Mouse (Mus musculus) cerebellum, adult 9-10 months (tissue): ENCODE data around the gene Rpl18a.
"Not testable (repeated sequence)": the region's sequence is repeated elsewhere in the genome, so short reads cannot be mapped to it uniquely, and the experiment has no call there.

Experiments used
- DNase-seq: peaks from one replicate; pipeline ENCODE4 v3.0.0; 2022

Gene Rpl18a

DNA sequence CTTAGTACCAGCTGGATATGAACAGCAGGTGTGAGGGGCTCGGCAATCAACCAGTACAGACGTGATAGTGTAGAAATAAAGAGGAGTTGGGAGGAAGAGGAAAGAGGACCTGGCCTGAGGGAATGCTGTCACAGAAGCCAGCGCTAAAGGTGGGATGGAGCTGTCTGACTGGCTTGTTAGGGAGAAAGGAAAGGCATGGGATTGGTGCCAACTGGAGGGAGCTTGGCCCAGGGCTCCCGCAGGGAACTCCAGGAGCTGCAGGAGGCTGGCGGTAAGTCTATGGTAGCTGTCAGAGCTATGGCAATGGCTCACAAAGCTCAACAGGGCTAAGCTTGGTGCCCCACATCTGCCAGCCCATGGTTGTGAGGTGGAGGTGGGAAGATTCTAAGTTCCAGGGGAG lies 5.0 kb upstream of the Rpl18a start:
- peak; percentile 18 for DNase-seq

DNA sequence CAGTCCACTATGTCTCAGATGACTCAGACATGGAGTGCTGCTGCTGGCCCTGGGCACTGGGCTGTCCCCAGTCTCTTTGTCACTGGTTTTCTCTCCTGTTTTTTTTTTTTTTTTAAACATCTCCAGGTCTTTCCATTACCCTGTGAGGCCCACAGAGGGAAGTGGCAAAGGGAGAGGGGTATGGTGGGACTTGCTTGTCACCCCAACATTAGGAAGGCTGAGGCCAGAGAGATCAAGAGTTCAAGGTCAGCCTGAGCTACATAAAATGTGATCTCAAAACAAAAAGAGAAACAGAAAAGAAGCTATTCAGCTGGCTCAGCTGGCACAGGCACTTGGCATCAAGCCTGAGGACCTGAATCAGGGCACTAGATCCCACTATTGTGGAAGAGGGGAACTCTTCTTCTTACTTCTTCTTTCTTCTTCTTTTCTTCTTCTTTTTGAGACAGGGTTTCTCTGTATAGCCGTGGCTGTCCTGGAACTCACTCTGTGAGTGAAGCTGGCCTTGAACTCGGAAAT lies 3.7 kb upstream of the Rpl18a start:
- DNase-seq, result peak; percentile 17

DNA sequence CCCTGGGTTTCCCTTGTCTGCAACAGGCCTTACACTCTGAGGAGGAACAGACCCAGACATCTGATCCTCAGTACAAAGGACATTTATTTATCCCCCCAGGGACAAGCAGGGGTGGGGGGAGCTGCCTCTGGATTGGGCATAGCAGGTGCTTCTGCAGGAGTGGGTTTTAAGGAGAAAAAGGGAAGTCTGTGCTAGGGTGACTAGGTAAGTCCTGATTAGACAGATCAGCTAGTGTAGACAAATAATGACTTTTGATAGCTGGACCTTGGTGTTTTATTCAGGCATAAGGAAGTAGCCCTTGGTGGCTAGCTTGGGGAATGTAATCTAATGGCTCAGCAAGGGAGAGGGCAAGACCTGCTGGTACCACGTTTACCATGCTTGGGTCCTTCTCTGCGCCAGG lies 2.0 kb upstream of the Rpl18a start:
- peak; percentile 50 for DNase-seq

DNA sequence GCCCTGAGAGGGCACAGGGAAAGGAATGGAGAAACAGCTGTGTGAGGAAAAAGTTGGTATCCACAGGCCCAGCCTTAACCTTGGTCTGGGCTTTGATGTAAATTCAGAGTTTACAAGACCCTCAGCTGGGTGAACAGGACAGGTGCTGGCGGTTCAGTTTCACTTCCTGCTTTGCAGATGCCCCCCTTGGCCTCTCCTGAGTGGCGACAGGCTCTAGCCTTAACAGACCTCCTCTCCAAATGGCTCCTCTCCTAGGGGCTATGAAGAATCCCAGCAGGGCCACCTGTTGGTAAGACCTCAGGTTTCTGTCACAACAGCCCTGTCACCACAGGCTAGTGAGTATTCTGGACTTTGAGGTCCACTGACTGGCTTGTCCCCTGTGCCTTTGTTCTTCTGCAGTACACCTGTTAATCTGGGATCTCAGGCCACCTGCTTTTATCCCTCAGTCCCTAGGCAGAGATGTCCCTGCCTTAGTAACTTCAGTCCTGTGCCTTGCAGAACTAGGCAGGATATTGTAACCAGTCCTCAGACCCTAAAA lies 1.5 kb upstream of the Rpl18a start:
- DNase-seq, result peak; percentile 57

DNA sequence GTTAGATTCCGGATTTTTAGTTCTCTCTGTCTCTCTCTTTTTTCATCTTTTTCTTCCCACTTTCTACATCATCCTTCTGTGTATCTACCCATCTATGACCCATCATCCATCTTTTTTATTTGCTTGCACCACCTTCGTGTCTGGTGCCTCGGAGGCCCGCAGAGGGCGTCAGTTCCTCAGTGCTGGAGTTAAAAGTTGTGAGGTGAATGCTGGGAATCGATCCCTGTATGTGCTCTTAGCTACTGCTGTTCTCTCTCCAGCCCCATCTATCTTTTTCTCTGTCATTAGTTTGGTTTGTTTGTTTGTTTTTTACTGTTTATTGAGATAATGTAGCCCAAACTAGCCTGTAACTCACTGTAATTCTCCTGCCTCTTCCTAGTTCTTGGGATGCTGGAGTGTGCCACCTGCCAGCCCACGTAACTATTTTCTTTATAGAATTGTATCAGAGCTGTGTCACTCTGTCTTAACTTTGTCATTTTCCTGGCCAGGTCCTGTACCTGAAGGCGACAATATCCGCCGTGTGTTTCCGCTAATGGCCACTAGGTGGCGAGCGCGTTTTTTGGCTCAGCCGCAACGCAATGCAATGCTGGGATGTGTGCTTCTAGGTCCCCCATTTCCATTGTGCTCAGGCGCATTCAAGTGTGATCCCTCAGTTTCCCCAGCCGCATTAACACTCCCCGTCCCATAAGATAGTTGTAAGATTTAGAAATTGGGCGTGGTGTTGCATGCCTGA lies 635 bp upstream of the Rpl18a start:
- peak; percentile 92 for DNase-seq

DNA sequence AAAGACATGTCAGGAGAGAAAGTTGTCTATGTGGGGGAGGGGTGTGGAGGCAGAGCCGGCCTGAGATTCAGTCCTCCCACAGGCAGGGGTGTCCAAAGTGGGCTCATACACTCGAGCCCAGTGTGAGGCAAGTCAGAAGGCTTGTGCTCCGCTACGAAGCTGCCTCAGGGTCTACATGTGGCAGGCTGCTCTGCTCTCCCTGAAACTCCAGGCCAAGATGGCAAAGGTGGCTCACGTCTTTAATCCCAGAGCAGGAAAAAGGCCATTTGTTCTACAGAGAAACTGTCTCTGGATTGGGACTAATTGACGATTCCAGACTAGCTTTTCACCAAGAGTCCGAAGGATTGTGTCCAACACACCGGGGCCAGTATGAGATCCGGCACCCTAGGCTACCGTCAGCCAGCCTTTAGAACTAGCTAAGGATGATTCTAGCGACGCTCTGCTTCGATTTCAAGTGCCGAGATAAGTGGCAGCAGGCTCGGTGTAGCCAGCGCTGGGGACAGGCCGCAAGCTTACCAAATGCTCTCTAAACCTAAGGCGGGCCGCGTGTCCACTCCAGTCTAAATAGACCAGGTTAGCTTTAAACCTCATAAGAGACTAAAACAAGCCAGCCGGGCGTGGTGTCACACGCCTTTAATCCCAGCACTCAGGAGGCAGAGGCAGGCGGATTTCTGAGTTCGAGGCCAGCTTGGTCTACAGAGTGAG lies 744 bp downstream of the Rpl18a start:
- DNase-seq, result no peak

DNA sequence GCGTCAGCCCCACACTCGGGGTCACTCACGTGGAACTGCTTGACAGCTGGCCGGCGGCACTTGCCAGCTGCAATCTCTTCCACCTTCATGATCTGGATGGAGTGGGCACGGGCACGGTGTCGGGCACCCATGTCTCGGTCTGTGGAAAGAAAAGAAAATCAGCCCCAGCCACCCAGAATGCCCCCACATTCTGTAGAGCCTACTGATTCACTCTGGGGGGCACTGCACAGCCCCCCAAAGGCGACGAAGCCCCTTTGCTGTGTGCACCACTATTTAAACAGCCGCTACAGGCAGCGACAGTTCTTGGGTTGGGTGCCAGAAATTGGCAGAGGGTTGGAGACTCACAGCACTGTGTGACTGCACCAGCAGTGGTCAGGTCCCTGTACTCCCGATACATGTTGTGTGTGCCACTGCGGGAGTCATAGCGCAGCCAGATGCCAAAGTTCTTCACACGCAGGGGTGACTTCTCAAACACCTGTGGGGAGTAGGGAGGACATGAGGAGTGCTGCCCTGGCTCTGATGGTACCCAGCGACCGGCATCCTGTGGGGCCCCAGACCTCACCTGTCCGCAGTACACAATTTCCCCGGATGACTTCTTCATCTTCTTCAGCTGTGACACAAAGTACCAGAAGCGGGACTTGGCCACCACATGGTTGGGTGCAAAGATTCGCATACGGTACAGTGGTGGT lies 1.5 kb downstream of the Rpl18a start:
- DNase-seq, result not testable (repeated sequence)

DNA sequence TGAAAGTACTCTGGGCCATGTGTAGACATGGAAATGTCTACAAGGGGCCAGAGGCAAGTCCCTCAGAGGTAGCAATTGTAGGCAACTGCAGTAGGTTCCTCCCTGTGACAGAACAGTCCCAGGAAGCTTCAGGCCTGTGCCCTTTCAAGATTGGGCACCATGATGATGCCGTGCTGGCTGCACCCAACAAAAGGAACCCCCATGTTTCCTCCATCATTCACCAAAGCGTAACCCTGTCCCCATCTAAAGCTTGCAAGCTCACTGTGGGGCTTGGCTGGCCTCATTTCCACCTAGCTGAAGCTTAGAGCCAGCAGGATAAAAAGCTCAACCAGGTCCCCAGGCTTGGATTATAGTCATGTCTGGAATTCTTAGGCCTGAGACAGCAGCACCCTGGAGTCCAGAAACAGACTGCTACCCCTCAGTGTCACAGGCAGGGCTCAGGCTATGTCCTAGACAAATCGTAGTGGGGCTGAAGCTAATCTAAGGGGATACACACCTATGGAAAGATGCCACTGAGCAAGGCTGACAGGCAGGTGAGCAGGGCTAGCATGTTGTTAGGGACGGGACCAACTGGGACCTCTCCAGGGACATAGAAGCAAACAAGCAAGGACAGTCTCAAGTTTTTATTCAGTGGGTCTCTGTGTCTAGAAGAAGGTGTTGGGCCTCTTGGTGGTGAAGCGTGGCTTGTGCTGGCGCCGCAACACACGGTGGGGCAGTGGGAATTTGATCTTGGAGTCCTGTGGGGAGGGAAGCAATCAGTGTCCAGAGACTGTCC lies 2.3 kb downstream of the Rpl18a start:
- DNase-seq, result no peak

DNA sequence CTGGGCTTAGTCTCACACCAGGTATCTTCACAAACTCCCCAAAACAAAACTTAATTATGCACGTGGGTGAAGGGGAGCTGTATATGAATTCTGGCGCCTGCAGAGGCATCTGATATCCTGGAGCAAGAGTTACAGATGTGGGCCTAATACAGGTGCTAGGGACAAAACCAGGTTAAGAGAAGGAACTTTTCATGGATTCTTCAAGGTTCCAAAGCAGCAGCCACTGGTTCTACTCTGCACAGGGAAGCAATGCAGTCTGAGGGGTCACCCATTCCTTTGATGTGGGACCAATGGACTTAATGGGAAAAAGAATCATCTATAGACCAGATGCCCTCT lies 2.9 kb downstream of the Rpl18a start:
- no peak for DNase-seq

DNA sequence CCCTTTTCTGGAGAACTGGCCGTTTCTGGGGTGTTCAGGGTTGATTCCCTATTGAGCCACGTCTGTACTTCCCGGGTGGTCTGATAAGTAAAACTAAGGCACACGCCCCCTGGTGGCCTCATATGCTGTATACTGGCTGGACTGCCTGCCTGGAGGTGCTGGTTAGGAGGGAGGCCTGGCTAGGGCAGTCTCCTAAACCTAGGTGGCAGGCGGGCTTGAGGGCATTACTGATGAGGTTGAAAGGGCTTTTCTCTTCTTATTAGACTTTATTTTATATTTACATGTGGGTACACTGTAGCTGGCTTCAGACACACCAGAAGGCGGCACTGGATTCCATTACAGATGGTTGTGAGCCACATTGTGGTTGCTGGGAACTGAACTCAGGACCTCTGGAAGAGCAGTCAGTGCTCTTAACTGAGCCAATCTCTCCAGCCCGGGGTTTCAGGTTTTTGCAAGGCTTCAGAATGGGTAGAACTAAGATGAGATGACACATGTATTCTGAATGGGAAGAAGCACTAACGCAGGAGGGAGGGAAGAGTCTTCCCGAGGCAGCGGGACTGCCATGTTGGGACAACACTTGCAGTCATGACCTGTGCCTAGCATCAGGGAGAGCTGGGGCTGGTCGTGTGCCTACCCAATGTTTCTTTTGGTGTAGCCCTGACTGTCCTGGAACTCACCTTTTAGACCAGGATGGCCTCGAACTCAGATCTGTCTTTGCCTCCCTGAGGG lies 3.4 kb downstream of the Rpl18a start:
- peak; percentile 73 for DNase-seq

DNA sequence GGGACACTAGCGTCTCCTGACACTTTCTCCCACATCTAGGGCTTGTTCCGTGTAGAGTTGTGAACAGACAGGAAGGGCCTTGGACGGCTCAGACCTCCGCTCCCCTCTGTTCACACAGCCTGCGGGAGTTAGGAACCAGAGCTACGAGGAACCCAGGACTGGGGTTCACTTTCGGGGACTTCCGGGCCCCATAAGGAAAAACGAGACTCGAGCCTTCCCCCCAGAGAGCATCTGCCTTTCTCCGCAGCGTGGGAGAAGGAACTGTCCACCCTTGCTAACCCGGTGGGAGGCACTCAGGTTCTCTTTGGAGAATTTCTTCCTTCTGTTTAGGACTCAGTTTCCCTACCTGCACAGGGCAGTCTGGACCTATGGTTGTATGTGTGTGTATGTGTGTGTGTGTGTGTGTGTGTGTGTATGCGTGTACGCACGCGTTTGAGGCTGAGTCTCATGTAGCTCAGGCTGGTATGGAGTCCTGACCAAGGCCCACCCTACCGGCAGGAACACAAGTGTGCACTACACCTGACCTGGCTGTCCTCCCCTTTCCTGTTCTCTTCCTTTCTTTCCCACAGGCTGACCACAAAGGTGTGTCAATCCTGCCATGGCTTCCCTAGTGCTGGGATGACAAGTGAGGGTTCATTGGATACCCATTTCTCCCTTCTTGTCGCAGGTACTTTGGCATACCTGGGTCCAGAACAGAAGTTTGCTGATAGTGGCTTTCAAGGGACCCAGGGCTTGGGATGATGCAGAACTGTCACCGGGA lies 4.1 kb downstream of the Rpl18a start:
- no peak for DNase-seq

DNA sequence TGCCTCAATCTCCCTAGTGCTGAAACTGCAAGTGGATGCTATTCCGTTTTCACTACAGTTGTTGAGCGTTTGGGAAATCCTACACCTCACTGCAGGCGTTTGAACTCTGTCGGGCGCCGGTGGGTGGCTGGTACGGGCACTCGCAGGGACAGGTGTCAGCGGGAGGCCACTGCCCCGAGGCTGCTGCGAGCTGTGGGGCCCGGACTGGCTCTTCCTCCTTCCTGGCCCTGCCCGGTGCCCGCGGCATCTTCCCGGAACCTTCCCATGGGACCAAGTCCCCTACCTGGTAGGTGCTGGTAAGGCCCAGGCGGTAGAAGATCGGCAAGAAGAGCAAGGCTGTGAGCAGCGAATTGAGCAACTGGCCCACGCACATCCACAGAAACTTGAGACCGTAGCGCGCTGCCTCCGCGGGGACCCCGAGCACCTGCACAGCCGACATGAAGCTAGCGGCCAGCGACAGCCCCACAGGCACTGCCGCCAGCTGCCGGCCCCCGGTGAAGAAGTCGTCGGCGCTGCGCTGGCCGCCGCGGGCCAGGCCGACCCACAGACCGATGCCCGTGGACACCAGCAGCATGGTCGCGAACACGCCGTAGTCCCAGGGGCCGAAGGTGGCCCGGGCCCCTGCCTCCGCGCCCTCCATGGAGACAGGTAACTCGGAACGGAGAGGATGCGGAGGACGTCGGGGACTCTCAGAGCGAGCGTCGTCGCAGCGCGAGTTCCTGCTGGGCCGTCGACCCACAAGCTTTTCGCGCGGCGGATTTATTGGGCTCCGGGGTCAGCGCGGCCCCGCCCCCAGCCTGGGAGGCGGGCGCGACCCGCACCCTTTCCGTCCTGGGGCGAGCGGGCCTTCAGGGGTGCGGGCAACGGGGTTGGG lies 5.0 kb downstream of the Rpl18a start, which contains the start of gene Slc5a5:
TSS of gene Slc5a5 (minus strand) at position 736 of the 874 bp plus-strand sequence.
- no peak for DNase-seq

DNA sequence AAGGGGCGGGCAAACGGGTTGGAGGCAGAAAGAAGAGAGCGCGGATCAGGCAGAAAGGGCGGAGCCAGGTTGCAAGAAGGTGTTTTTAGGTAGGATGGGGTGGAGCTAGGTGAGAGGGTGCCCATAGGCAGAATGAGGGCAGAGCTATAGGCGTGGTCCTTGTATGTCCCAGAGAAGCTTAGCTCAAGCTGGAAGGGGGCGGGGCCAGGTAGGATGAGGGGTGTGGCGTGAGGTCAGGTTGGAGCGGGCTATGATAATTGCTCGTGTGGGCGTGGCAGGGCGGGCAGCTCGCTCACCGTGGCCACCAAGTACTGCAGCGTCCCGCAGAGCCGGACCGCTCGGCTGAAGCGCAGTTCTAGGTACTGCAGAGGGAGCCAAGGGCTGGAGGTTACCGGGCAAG lies 5.9 kb downstream of the Rpl18a start:
- no peak for DNase-seq

DNA sequence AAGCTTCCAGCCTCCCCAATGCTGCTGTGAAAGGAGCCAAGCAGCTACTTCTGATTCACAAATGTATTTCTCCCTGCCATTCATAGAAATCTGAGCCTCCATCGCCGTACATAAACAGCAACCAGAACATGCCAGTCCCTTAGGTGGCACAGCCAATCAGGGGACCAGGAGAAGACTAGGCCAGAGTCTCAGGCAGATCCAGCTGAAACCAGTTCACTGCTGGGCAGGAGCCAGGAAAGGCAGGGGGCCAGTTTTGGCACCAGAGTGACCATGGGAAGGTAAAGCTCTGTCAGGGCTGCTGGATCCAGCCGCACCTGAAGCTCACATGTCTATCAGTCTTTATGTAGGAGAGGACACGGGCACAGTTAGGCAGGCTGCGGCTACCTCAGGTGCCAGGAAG lies 6.6 kb downstream of the Rpl18a start:
- DNase-seq, result no peak

DNA sequence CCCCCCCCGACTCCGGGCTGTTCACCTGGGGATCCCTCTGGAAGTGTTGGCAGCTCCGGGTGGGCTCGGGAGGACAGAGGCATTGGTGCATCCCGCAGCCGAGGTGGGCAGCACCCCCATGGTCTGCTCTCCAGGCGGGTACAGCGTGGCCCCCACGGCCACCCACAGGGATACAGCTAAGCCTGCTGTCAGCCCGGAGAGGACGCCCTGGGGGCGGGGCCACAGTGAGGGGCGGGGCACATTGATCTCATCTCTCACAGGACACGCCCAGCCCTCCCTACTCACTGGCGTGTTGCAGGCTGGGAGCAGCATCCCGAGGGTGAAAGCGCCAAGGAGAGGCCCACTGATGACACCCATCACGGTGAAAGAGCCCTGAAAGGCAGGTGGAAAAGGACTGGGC lies 9.5 kb downstream of the Rpl18a start:
- DNase-seq, result no peak

DNA sequence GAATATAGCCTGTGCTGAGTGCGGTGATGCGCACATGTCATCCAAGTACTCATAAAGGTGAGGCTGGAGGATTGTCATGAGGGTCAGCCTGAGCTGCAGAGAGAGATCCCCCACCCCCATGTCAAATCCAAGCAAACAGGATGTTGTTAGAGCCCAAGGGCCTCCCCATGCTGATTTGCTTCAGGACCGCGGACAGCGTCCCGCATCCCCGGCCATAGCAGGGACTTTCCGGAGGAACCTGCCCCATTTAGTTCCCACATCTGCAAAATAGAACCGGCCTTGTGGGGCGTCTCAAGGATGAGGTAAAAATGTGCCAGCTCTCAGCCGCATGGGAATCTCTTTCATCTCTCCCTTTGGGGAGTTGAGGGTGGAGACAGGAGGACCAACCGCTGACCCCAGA lies 11.6 kb downstream of the Rpl18a start:
- DNase-seq, result no peak

DNA sequence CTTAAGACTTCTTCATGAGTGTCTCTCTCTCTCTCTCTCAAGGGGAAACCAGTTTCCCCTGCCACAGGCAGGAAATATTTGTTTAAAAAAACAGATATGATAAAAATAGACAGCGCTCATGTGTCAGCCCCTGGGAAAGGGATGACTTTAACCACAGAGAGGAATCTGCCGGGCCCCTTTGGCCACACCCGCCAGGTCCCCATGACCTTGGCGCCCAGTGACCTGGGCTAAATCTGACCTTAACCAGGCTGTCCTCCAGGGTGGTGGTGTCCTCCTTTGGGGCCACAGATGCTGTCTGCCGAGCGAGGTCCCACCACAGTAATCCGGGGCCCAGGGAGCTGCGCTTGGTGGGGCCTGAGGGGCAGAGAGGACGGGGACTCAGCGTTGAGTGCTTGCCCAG lies 12.5 kb downstream of the Rpl18a start:
- DNase-seq, result no peak

DNA sequence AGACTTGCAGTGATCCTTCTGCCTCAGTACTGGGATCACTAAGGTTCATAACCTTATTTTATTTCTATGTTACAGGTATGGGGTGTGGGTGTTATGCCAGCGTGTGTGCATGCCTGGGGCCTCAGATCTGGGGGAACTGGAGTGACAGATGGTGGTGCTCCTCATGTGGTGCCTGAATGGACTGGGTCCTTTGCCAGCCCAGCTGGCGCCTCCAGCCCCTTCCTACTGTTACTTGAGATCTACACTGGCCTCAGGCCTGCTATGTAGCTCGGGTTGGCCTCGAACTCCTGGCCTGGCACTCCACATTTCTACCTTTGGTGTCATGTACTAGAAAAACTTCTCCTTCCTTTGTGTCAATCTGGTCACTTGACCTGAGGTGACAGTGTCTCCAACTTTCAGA lies 13.0 kb downstream of the Rpl18a start:
- DNase-seq, result peak; percentile 63

DNA sequence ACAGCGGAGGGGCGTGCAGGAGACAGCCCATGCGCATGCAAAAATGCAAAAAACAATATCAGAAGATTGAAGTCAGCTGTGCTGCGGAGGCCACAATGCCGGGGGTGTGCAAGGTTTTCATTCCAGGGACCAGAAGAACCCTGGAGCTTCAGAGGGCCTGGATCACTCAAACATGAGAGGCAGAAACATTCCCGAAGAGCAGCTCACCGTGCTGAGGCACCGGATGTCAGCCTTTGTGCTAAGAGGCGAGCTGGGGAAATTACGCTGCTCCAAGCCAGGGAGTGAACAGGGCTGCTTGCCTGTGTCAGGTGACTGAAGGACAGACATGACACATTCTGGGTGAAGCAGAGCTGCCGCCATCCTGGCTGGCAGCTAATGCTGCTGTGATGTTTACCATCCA lies 16.7 kb downstream of the Rpl18a start:
- DNase-seq, result no peak

DNA sequence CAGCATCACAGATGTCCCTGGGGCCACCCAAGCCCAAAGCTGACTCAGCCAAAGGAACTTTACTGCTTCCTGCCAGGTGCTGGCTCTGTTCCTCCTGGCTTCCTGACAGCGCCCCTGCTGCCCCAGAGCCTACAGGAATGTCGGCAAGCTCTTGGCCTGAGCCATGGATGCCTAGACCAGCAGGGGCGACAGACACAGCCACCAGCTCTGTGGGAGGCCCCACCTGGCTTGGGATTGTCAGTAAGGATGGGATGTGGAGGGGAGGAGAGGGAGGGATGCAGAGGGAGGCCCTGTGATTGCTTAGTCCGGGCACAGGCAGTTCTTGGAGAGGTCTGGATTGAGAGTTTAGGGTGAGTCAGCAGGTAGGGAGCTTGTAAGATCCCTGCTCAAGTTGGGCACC lies 17.1 kb downstream of the Rpl18a start:
- DNase-seq, result peak; percentile 96
